Mouse (Mus musculus): ENCODE measurements around the gene Tatdn3.
A peak's percentile ranks its signal among the peaks of the same experiment; 100 is the strongest.

GRCm38 (mm10) chr1:191054870-191055532, 7.7 kb downstream of the Tatdn3 start:
- TF ChIP-seq CTCF (conservative IDR thresholded peaks at IDR 0.05 in 1 of 2, IDR thresholded peaks at IDR 0.05 in 1 of 2; ENCODE audit: low read depth in 2 of 2, low read length in 2 of 2) (peak in 1 of 2 experiments; percentile 35; a peak in 2 of 4 replicates), JUND (conservative IDR thresholded peaks at IDR 0.05; ENCODE audit: low read depth, low read length) (no peak), CHD1 (IDR thresholded peaks at IDR 0.05; ENCODE audit: low read depth, low read length) (no peak), USF1 (IDR thresholded peaks at IDR 0.05; ENCODE audit: low read depth, low read length) (no peak), UBTF (IDR thresholded peaks at IDR 0.05; ENCODE audit: low read depth, low read length) (no peak), POLR2A (IDR thresholded peaks at IDR 0.05; ENCODE audit: low read depth, low read length) (no peak), MAFK (IDR thresholded peaks at IDR 0.05; ENCODE audit: insufficient replicate concordance, low read length) (no peak), ZC3H11A (IDR thresholded peaks at IDR 0.05; ENCODE audit: low read depth, low read length) (no peak), HCFC1 (IDR thresholded peaks at IDR 0.05; ENCODE audit: low read depth, low read length) (no peak), POLR2AphosphoS2 (IDR thresholded peaks at IDR 0.05; ENCODE audit: low read depth, low read length) (no peak), NRF1 (IDR thresholded peaks at IDR 0.05; ENCODE audit: low read depth, low read length) (no peak)
